Mouse (Mus musculus) liver, adult 2 months (tissue): Measurements from ENCODE around the gene Ttc8. TPM values are rescaled to one million over a fixed set of nuclear protein-coding genes. Genes with fewer than 3 reads are reported as not detected.

ENCODE experiments used
- DNase-seq: peaks from one replicate; pipeline ENCODE4 v3.0.0-alpha.2; 2011; ENCODE audit warnings: low read depth, low spot score; ENCODE audit errors: extremely low read depth
- H3K27ac ChIP-seq: fragments of 200-500 bp; replicated peaks from 2 replicates; pipeline ENCODE4 v1.5.1; 2012; ENCODE audit warnings: low read depth, mild to moderate bottlenecking, control low read depth, inconsistent platforms, low read length; ENCODE audit not compliant: insufficient read depth
- H3K27me3 ChIP-seq: fragments of 200-500 bp; 2 replicates; pipeline ENCODE4 v1.6.1; 2012; ENCODE audit warnings: mild to moderate bottlenecking, moderate library complexity, low read length, inconsistent platforms; ENCODE audit not compliant: control insufficient read depth, insufficient read depth
- H3K36me3 ChIP-seq: fragments of 200-500 bp; 2 replicates; pipeline ENCODE4 v1.6.1; 2012; ENCODE audit warnings: low read length, inconsistent platforms; ENCODE audit not compliant: control insufficient read depth, insufficient read depth
- H3K4me1 ChIP-seq: fragments of 200-500 bp; 2 replicates; pipeline ENCODE4 v1.6.1; 2011; ENCODE audit warnings: low read length; ENCODE audit not compliant: control insufficient read depth, insufficient read depth
- H3K4me3 ChIP-seq: fragments of 200-500 bp; 2 replicates; pipeline ENCODE4 v1.5.1; 2011; ENCODE audit warnings: low read depth, mild to moderate bottlenecking, control low read depth, low read length, moderate library complexity; ENCODE audit not compliant: insufficient read depth
- H3K79me2 ChIP-seq: fragments of 200-500 bp; 2 replicates; pipeline ENCODE4 v1.6.1; 2012; ENCODE audit warnings: inconsistent platforms, mild to moderate bottlenecking, low read length, moderate library complexity; ENCODE audit not compliant: control insufficient read depth, insufficient read depth
- H3K9ac ChIP-seq: fragments of 200-500 bp; 2 replicates; pipeline ENCODE4 v1.6.1; 2012; ENCODE audit warnings: low read depth, mild to moderate bottlenecking, control low read depth, inconsistent platforms, low read length
- CTCF ChIP-seq: fragments of 200-500 bp; IDR thresholded peaks from 2 replicates; pipeline ENCODE4 v1.5.1; 2011; ENCODE audit warnings: low read depth, low read length, control low read depth
- POLR2A ChIP-seq: fragments of 200-500 bp; IDR thresholded peaks from 2 replicates; pipeline ENCODE4 v1.6.1; 2011; ENCODE audit warnings: low read length, control low read depth; ENCODE audit not compliant: insufficient read depth; ENCODE audit errors: extremely low read depth
- WGBS: fragments of 180-500 bp; shearing (Covaris S2); methylation state at CpG from one replicate; pipeline ENCODE4 v1.1.7; 2018; 5-methylcytosine and 5-hydroxymethylcytosine counted together
- polyA plus RNA-seq: library from polyadenylated mRNA; depleted of rRNA; stranded (reverse); fragments of >200 nt; gene quantifications from 2 replicates; pipeline ENCODE4 v1.2.3, GENCODE M21; 2012
- total RNA-seq: library from RNA; depleted of rRNA; stranded (reverse); fragments of >200 nt; gene quantifications from 2 replicates; pipeline ENCODE4 v1.2.3, GENCODE M21; 2014

Ttc8 gene
- total and polyA plus RNA-seq, 2 experiments: 6.5 to 6.9 TPM

- Histone ChIP-seq H3K79me2 (no peaks in the 10 kb centered on the region), H3K27ac (no peak overlapping the region), H3K4me3 (no peak overlapping the region), H3K9ac (no peak overlapping the region), H3K4me1 (peaks cover 5% of the 10 kb centered on the region), H3K27me3 (no peaks in the 10 kb centered on the region), H3K36me3 (no peaks in the 10 kb centered on the region)
- 88% methylated on average over 7 of the region's 7 CpGs for WGBS
- DNase-seq: no peak
- TF ChIP-seq CTCF (no peak), POLR2A (no peak)
These were observed 40.6 kb downstream of the Ttc8 start for GRCm38 (mm10) chr12:98961008-98961407.

GRCm38 (mm10) chr12:98961415-98961814, 41.0 kb downstream of the Ttc8 start:
- Histone ChIP-seq H3K79me2 (no peaks in the 10 kb centered on the region), H3K27ac (no peak overlapping the region), H3K27me3 (no peaks in the 10 kb centered on the region), H3K9ac (no peak overlapping the region), H3K4me1 (peaks cover 5% of the 10 kb centered on the region), H3K4me3 (no peak overlapping the region), H3K36me3 (no peaks in the 10 kb centered on the region)
- no peak for TF ChIP-seq CTCF
- TF ChIP-seq POLR2A: no peak
- no peak for DNase-seq
- WGBS: 91% methylated on average over 4 of the region's 4 CpGs

GRCm38 (mm10) chr12:98965441-98966135, 45.2 kb downstream of the Ttc8 start:
- Histone ChIP-seq H3K4me1 (peaks cover 5% of the 10 kb centered on the region), H3K36me3 (no peaks in the 10 kb centered on the region), H3K27ac (no peak overlapping the region; the same call in 1 of the 2 replicates), H3K9ac (no peak overlapping the region), H3K4me3 (no peak overlapping the region), H3K27me3 (no peaks in the 10 kb centered on the region), H3K79me2 (no peaks in the 10 kb centered on the region)
- 59% methylated on average over 4 of the region's 4 CpGs for WGBS
- TF ChIP-seq CTCF: no peak
- no peak for TF ChIP-seq POLR2A
- DNase-seq: peak; percentile 93

DNA sequence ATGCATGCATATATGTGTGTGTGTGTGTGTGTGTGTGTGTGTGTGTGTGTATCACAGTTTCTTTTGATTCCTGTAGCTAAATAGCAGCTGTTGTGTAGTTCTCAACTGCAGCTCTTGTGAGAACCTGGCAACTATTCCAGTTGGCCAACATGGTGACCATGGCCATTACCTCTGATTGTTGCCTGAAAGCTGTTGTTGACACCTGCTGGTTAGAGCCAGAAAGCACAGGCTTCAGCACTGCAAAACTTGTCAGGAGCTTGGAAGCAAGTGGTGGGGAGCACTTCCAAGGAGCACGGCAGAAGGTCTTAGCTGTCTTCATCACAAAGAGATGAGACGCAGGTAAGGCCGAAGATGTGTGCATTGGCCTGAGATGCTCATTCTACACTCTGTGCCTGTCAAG, 51.9 kb downstream of the Ttc8 start:
- Histone ChIP-seq H3K36me3 (peaks cover 2% of the 10 kb centered on the region; the same call in 1 of the 2 replicates), H3K4me3 (no peak overlapping the region), H3K4me1 (no peaks in the 10 kb centered on the region), H3K79me2 (no peaks in the 10 kb centered on the region), H3K27me3 (no peaks in the 10 kb centered on the region), H3K27ac (no peak overlapping the region), H3K9ac (no peak overlapping the region)
- 97% methylated on average over 3 of the region's 3 CpGs for WGBS
- DNase-seq: peak; percentile 37
- TF ChIP-seq CTCF (0 out of 2 replicates have a peak, but pooled peaks have one; percentile 10), POLR2A (no peak)

GRCm38 (mm10) chr12:98973461-98973860, 53.1 kb downstream of the Ttc8 start:
- Histone ChIP-seq H3K4me3 (no peak overlapping the region), H3K79me2 (no peaks in the 10 kb centered on the region), H3K27me3 (no peaks in the 10 kb centered on the region), H3K36me3 (peaks cover 2% of the 10 kb centered on the region; the same call in 1 of the 2 replicates), H3K27ac (no peak overlapping the region), H3K4me1 (no peaks in the 10 kb centered on the region), H3K9ac (no peak overlapping the region)
- 91% methylated on average over 10 of the region's 10 CpGs for WGBS
- no peak for TF ChIP-seq POLR2A
- no peak for TF ChIP-seq CTCF
- DNase-seq: no peak

GRCm38 (mm10) chr12:98974157-98974804, 53.9 kb downstream of the Ttc8 start:
- H3K27me3 ChIP-seq: no peaks in the 10 kb centered on the region
- no peak overlapping the region for H3K27ac ChIP-seq
- no peak for DNase-seq
- no peaks in the 10 kb centered on the region for H3K79me2 ChIP-seq
- no peak overlapping the region for H3K4me3 ChIP-seq
- 64% methylated on average over 12 of the region's 12 CpGs for WGBS
- H3K9ac ChIP-seq: no peak overlapping the region
- TF ChIP-seq CTCF (no peak), POLR2A (no peak)
- peaks cover 2% of the 10 kb centered on the region; the same call in 1 of the 2 replicates for H3K36me3 ChIP-seq
- H3K4me1 ChIP-seq: no peaks in the 10 kb centered on the region
